Mouse (Mus musculus) Patski (cell line): ENCODE results near the gene Gm45140. TPM values are rescaled to one million over a fixed set of nuclear protein-coding genes. Genes with fewer than 3 reads are reported as not detected.

Experiments
- ATAC-seq: fragments of 100-300 bp; one replicate; pipeline ENCODE4 v1.8.0; 2021
- CTCF ChIA-PET: fragments of 350-600 bp; sonication (Branson Sonifier 250); formaldehyde crosslinking; loops from one replicate; lab custom pipeline; 2022; ENCODE audit warnings: inconsistent platforms; lab: Charles Lee
- POLR2A ChIA-PET: fragments of 350-600 bp; sonication (Branson Sonifier 250); formaldehyde crosslinking; loops from one replicate; lab custom pipeline; 2022; ENCODE audit warnings: antibody characterized with exemption, inconsistent platforms; lab: Charles Lee
- DNase-seq: peaks from one replicate; pipeline ENCODE4 v3.0.0-alpha.2; 2011; ENCODE audit warnings: low read depth, low spot score
- H3K27me3 ChIP-seq: fragments of 371-371 bp; one replicate; pipeline ENCODE4 v1.5.1; 2021
- CTCF ChIP-seq: fragments of 100-300 bp; IDR thresholded peaks from one replicate; pipeline ENCODE4 v1.5.1; 2021
- in situ Hi-C: fragments of 300-500 bp; cut with MboI; formaldehyde crosslinking; loops from 3 replicates; pipeline ENCODE4 v1.11.1; 2018; ENCODE audit warnings: low pct_unique_long_range_greater_than_20kb, mixed read lengths
- polyA plus RNA-seq: library from polyadenylated mRNA; unstranded; gene quantifications from one replicate; pipeline ENCODE4 v1.2.3, GENCODE M21; 2021

Gene Gm45140
- polyA plus RNA-seq, 1 experiment from 2014 or later = 11.2 TPM

DNA sequence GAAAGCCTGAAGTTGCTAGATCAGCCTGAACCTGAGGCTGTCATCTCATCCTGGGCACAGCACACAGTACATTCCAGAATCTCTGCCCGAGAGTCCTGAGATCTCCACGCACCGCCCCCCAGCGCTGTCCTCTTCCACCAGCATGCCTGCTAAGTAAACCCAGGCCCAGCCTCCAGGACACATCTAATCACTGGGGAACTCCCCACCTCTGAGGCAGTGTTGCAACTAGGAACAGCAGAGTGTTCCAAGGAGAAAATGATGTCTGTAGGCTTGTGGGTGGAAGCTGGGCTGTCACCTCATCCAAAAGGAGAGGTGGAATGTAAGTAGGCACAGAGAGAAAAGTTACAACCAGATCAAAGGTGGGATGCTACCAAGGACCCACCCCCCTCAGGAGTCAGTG, 80.4 kb downstream of the Gm45140 start:
- no peak for DNase-seq
- ATAC-seq = no peak
- in situ Hi-C loops = no loop called here
- no peak for TF ChIP-seq CTCF
- H3K27me3 ChIP-seq = peaks cover 9% of the 10 kb centered on the region
- CTCF ChIA-PET = no interaction called here
- POLR2A ChIA-PET = interaction anchor here (0.6 kb wide), 1 partner anchor 663 kb away, joined by 3 read pairs; no protein-coding TSS in a partner anchor

DNA sequence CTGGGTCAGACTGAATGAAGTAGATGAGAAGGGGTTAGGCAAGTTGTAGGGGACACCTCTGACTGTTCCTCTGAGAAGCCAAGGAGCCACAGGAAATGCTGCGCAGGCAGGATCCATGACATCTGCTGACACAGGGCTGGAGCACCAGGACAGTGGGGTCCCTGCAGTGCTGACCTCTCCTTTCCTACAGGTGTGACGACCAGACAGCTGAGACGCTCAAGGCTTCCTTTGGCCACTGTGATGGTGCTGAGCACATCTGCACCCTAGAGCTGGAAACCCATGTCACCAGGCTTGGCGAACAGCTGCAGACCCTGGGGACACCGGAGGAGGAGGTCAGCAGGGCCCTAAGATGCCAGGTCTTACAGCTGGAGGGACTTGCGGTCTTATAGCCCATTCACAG, 84.0 kb downstream of the Gm45140 start:
- CTCF ChIA-PET = no interaction called here
- no peak for DNase-seq
- in situ Hi-C loops = no loop called here
- H3K27me3 ChIP-seq = peaks cover 9% of the 10 kb centered on the region
- TF ChIP-seq CTCF = no peak
- POLR2A ChIA-PET = no interaction called here
- no peak for ATAC-seq

DNA sequence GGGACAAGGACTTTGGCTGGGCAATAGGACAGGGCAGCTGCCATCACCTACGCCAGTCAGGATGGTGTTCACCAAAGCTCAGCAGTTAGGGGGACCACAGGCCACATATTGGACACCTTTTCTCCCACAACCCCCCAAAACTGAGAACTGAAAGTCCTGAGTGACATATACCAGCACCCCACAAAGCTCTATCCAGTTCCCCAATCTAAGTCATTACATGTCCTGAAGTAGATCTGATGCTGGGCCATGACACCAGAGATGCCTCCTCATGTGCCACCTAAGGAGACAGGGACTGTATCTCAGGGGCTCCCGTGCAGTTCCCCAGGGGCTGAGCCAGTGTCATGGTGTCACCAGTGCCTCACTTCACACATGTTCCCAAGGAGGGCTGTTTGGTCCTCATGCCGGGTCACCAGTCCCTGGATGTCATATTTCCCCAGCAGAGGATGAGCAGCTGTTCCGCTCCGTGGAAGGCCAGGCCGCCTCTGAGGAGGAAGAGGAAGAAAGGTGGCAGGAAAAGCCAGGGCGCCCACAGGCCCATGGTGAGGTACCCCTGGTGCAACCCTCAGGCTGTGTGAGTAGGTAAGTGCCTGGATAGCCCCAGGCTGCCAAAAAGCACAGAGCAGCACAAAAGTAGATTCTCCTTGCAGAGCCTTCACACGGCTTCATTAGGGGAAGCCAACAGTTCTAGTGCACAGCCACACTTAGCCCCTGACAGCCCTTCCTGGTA, 85.2 kb downstream of the Gm45140 start:
- in situ Hi-C loops = no loop called here
- TF ChIP-seq CTCF = no peak
- ChIA-PET POLR2A (no interaction called here), CTCF (no interaction called here)
- no peak for ATAC-seq
- no peak for DNase-seq
- H3K27me3 ChIP-seq = peaks cover 9% of the 10 kb centered on the region

DNA sequence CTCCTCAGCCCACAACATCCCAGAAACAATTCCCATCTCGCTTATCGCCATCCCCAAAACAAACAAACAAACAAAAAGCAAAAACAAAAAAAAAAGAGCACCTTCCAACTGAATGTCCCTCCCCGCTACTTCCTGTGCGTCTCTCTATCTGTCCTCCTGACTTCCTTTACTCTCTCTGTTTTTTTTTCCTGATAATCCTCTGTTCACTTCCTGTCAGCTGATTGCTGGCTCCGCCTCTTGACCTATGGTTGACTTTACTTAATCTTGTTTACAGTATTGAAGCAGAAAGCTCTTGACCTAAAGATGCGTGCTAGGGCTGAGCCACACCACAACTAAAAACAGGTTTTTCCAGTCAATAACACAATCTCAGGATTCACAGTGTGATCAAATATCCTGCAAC, 87.1 kb downstream of the Gm45140 start:
- no peak for ATAC-seq

DNA sequence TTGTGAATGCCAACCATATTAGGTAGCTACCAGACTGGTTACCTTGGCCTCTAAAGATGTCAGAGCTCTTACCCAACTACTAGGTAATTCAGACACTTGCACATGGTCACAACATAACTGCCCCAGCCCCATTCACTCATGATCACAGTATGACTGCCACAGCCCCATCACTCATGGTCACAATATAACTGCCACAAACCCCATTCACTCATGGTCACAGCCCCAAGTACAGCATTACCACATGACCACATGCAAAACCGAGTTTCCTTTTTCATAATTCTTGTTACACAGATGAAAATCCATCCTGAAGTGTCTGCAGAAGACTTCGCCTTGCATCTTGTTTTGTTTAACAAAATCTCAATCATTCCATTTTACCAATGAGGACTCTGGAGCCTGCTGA, 87.5 kb downstream of the Gm45140 start:
- CTCF ChIA-PET = no interaction called here
- in situ Hi-C loops = no loop called here
- no peak for DNase-seq
- POLR2A ChIA-PET = no interaction called here
- H3K27me3 ChIP-seq = peaks cover 9% of the 10 kb centered on the region
- TF ChIP-seq CTCF = no peak
- no peak for ATAC-seq

More for the DNA sequence above, 87.1 kb downstream of the Gm45140 start:
- no peak for DNase-seq
- in situ Hi-C loops = no loop called here
- CTCF ChIA-PET = no interaction called here
- POLR2A ChIA-PET = no interaction called here
- TF ChIP-seq CTCF = no peak
- H3K27me3 ChIP-seq = peaks cover 9% of the 10 kb centered on the region

DNA sequence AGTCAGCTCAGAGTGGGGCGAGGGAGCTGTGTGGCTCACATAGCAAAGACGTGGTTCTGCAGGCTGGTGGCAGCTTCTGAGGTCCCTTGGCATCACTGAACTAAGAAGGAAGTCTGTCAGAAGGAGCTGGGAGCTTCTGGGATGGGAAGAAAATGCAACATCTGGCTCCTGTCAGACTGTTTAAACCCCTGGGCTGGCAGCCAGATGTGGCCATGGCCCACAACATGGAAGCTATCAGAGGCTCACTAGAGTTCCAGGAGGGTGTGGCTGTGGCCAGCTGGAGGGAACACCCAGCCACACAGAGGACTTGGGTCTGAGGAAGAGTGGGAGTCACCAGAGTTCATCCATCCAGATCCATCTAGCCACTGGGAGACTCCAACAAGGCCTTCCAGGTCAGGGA, 88.7 kb downstream of the Gm45140 start:
- TF ChIP-seq CTCF = no peak
- CTCF ChIA-PET = no interaction called here
- peaks cover 8% of the 10 kb centered on the region for H3K27me3 ChIP-seq
- in situ Hi-C loops = no loop called here
- DNase-seq = no peak
- POLR2A ChIA-PET = no interaction called here
- ATAC-seq = no peak

DNA sequence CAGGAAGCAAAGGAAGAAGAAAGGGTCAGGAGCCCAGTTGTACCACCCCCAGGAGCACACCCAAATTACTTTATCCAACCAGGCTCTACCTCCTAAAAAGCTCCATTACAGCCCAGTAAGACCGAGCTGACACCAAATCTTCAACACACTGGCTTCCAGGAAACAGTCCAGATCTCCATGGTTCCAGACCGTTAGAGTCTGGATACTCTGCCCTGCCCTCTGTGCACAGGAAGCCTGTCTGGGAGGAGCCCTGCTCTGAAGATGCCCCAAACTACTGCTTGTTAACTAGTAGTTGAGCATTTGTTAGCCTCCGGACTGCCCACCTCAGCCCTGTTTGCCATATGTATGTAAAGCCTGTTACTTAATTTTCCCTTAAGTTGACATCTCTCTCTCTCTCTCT, 89.5 kb downstream of the Gm45140 start:
- in situ Hi-C loops = no loop called here
- peaks cover 3% of the 10 kb centered on the region for H3K27me3 ChIP-seq
- ATAC-seq (no peak), DNase-seq (no peak)
- TF ChIP-seq CTCF = no peak
- ChIA-PET CTCF (no interaction called here), POLR2A (interaction anchor here (0.7 kb wide), 1 partner anchor 79 kb away, joined by 12 read pairs; no protein-coding TSS in a partner anchor)

DNA sequence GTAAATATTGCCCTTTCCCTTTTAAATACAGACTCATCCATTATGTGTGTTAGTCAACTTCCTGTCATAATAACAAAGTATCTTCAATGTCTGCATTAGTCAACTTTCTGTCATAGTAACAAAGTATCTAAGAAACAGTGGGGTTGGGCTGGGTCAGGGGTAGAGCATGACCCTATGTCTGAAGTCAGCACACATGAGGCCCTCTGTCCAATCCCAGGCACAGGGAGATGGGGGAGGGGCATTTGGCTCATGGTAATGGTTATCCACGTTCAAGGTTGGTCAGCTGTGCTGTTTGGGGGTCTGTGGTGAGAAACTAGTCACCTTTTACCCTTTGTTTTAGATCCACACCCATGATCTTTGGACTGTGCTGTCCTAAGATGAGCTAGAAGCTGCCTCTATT, 90.3 kb downstream of the Gm45140 start:
- TF ChIP-seq CTCF = no peak
- DNase-seq = no peak
- no peaks in the 10 kb centered on the region for H3K27me3 ChIP-seq
- ChIA-PET POLR2A (no interaction called here), CTCF (no interaction called here)
- ATAC-seq = no peak
- in situ Hi-C loops = no loop called here

DNA sequence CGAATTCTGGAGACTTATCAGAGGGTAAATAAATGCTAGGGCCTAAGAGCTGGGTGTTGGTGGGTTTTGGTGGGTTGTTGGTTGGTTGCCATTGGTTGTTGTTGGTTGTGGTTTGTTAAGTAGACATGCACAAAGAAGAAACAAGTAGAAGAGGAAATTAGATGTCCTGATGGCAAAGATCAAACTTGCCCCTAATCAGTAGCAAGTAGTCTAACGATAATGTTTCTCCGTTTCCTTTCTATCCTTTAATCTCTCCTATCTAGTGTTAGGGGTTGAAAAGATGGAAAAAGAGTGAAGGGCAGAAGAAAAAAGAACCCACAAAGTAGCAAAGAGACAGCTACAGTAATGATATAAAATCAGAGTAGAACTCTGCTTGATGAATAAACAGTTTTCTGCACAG, 91.0 kb downstream of the Gm45140 start:
- H3K27me3 ChIP-seq = no peaks in the 10 kb centered on the region
- DNase-seq = no peak
- TF ChIP-seq CTCF = no peak

DNA sequence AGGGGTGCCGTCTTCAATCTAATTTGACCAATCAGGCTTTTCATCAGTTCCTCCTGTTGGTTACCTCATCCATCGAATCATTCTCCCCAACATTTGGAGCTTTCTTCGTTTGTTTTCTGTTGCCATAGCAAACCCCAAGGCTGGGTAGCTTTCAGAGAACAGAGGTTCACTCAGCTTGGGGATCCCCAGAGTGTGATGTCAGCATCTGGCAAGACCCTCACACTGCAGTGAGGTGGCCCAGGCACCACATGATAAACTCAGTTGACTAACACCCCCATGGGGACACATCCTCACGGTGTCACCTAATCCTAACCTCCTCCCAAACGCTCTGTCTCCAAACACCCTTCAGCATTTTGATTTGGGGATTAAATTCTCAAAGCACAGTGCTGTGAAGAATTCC, 92.3 kb downstream of the Gm45140 start:
- H3K27me3 ChIP-seq = no peaks in the 10 kb centered on the region
- DNase-seq (no peak), ATAC-seq (no peak)
- ChIA-PET POLR2A (interaction anchor here (0.6 kb wide), 1 partner anchor 30 kb away, joined by 4 read pairs; no protein-coding TSS in a partner anchor), CTCF (interaction anchor here (1.3 kb wide), 1 partner anchor 10 kb away, joined by 3 read pairs; no protein-coding TSS in a partner anchor)
- in situ Hi-C loops = no loop called here
- no peak for TF ChIP-seq CTCF

More for the DNA sequence above, 91.0 kb downstream of the Gm45140 start:
- POLR2A ChIA-PET = no interaction called here
- in situ Hi-C loops = no loop called here
- CTCF ChIA-PET = interaction anchor here (1.3 kb wide), 1 partner anchor 12 kb away, joined by 3 read pairs; no protein-coding TSS in a partner anchor
- ATAC-seq = no peak

DNA sequence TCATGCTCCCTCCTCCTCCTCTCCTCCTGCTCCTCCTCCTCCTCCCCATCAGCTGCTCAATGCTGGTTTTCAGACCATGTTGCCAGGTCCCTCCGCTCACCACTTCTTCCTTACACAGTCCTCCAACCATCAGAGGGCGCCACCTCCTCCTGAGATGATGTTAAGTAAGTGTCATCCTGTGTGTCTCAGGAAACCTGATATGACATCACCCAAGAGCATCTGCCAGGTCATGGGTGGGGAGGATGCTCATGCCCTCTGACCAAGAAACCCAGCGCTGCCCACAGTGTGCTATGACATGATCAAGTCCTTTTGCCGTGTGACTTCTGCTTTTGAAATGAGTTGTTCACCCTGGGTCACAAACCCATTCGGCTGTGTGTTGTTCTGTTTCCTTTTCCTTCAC, 92.8 kb downstream of the Gm45140 start:
- in situ Hi-C loops = no loop called here
- no peaks in the 10 kb centered on the region for H3K27me3 ChIP-seq
- POLR2A ChIA-PET = no interaction called here
- TF ChIP-seq CTCF = no peak
- no peak for ATAC-seq
- CTCF ChIA-PET = no interaction called here
- DNase-seq = no peak

DNA sequence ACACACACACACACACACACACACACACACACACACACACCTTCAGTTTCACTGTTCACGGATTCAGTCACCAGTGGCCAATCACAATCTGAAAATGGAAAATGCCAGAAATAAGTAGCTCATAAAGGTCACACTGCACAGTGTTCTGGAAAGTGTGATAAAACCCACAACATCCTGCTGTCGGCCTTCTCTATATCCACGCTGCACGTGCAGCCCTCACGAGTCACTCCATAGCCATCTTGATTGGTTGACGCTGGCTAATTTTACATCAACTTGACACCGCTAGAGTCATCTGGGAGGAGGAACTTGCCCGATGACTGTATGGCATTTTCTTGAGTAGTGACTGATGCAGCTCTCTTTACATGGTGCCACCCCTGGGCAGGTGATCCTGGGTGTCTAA, 93.6 kb downstream of the Gm45140 start:
- DNase-seq (no peak), ATAC-seq (no peak)
- ChIA-PET CTCF (no interaction called here), POLR2A (interaction anchor here (0.6 kb wide), 1 partner anchor 675 kb away, joined by 4 read pairs; no protein-coding TSS in a partner anchor)
- no peaks in the 10 kb centered on the region for H3K27me3 ChIP-seq
- no peak for TF ChIP-seq CTCF
- in situ Hi-C loops = no loop called here
